Mouse (Mus musculus): ENCODE data around the gene D230025D16Rik.

GRCm38 (mm10) chr8:105186467-105187005 is 38.4 kb upstream of the D230025D16Rik start:
- TF ChIP-seq POLR2A (IDR thresholded peaks at IDR 0.05; ENCODE audit: borderline replicate concordance, control insufficient read depth, low read depth, low read length) (no peak), CTCF (IDR thresholded peaks at IDR 0.05; ENCODE audit: control insufficient read depth, insufficient read depth, low read length) (no peak)

All from bone marrow, adult 2 months (tissue).